Mouse (Mus musculus): ENCODE measurements around the gene Gm20388.

DNA sequence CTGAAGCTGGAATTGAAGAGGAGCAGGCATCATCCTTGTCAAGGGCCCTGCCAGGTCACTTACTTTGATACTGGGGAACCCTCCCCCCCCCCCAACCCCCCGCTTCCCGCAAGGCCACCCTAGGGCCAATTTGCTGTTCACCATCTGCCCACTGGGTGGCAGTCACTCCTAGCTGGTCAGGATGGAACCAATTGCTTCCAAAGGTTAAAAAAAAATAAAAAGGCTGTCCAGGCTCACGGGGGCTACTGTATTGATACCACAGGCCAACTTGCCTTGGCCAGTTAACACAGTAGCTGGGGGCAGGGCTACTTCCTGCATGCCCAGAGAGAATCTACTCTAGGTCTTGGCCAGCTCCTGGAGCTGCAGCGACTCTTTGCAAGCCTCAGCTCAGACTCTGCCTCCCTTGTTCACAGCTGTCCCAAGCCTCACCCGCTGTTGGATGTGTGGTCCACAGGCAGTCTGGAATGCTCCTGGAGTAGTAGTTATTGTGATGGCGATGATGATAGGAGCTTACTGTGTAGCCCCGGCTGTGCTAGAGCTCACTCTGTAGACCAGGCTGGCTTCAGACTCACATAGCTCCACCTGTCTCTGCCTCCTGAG lies 2707.4 kb downstream of the Gm20388 start:
- TF ChIP-seq CTCF (IDR thresholded peaks at IDR 0.05; ENCODE audit: low read depth), result peak; percentile 80
- TF ChIP-seq EP300 (IDR thresholded peaks at IDR 0.05; ENCODE audit: low read depth), result no peak

Data from liver, embryonic 14.5 days (tissue).